Mouse (Mus musculus) adrenal gland, postnatal 4 days (tissue): ENCODE results near the gene Bsph1. TPM values are rescaled to one million over a fixed set of nuclear protein-coding genes. Genes with fewer than 3 reads are reported as not detected.
"Not testable (repeated sequence)": the region's sequence is repeated elsewhere in the genome, so short reads cannot be mapped to it uniquely, and the experiment has no call there.

Experiments
- DNase-seq, 2 experiments: peaks; one replicate each; pipeline ENCODE4 v3.0.0; 2021 to 2022; ENCODE audit warnings: low spot score in 2 of 2, mixed read lengths in 2 of 2
- long read RNA-seq, 2 experiments: library from polyadenylated mRNA; stranded (forward); transcript quantifications; one replicate each; pipeline ENCODE4 v2.0.0; 2021
- total RNA-seq, 2 experiments: library from RNA; stranded (reverse); gene quantifications; 2 replicates each; pipeline ENCODE4 v1.2.3; 2021

The Bsph1 gene
- total RNA-seq = not detected
- long read RNA-seq, experiment 1 = 0 reads
- long read RNA-seq, experiment 2 = 0 reads

DNA sequence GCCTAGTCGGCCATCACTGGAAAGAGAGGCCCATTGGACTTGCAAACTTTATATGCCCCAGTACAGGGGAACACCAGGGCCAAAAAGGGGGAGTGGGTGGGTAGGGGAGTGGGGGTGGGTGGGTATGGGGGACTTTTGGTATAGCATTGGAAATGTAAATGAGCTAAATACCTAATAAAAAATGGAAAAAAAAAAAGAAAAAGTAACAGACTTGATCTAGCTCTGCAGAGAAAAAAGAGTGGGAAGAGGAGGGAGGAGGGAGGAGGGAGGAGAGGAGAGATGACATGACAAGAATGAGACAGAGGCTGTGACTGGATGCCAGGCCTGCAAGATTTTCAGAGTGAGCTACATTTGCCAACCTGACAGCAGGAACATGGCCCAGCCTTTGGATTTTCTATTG is at the start of gene Bsph1:
TSS of gene Bsph1 (plus strand) at position 301 of the 400 bp plus-strand sequence.
- DNase-seq = not testable (repeated sequence)

DNA sequence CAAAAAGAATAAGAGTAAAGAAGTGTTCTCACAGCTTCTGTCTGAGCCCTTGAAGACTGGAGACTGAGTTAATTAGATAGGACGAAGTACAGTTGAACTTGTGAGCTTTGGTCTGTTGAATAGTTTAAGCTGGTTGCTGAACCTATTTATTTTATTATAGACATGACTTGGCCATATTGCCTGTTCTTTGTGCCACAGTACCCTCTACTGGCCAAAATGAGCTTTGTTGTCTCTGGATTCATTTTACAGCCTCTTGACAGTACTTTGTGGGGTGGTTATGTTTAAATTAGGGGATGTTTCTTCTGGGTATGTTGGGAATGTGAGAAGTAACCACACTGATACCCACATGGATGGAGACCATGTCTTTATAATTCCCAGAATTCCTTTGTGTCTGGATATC is 60.9 kb downstream of the Bsph1 start:
- no peak for DNase-seq

Other genes starting within 250 kb of the Bsph1 start
- not detected for gene Vmn1r89, start 237.8 kb upstream of the Bsph1 start, total RNA-seq
- gene Lig1, start 173.6 kb upstream of the Bsph1 start, total RNA-seq = 10 to 100 TPM; 51.5 to 60.6 TPM
- gene Zswim9, start 172.1 kb upstream of the Bsph1 start, total RNA-seq = 10 to 100 TPM; 12.2 to 12.5 TPM
- gene Pla2g4c, start 126.2 kb upstream of the Bsph1 start, total RNA-seq = 1 to 10 TPM in 1 of 2 experiments, under 1 TPM in 1; 0.42 to 1.1 TPM
- gene Cabp5, start 52.7 kb upstream of the Bsph1 start, total RNA-seq = under 1 TPM; 0.28 to 0.50 TPM
- gene Bsph2, start 120.2 kb downstream of the Bsph1 start, total RNA-seq = not detected
- 1 to 10 TPM in 1 of 2 experiments, not detected in 1; 1.1 TPM for gene Sult2a5, start 173.1 kb downstream of the Bsph1 start, total RNA-seq